Mouse (Mus musculus): Measurements from ENCODE around the gene Limch1. TPM values are rescaled to one million over a fixed set of nuclear protein-coding genes. Genes with fewer than 3 reads are reported as not detected.

The Limch1 gene
- polyA plus RNA-seq, 1 experiment: not detected

- Histone ChIP-seq H3K4me1 (no peaks in the 10 kb centered on the region), H3K27me3 (replicated peaks) (no peaks in the 10 kb centered on the region), H3K4me3 (replicated peaks) (no peak overlapping the region), H3K36me3 (replicated peaks; ENCODE audit: low read length) (no peaks in the 10 kb centered on the region), H3K9me3 (peaks cover 30% of the 10 kb centered on the region)
- TF ChIP-seq FLI1 (IDR thresholded peaks at IDR 0.05; ENCODE audit: low read length) (no peak), GATA1 (IDR thresholded peaks at IDR 0.05; ENCODE audit: borderline replicate concordance, low read length) (no peak)
These were observed 96.3 kb downstream of the Limch1 start for GRCm38 (mm10) chr5:66841971-66842370.

GRCm38 (mm10) chr5:66842776-66843175 is 97.1 kb downstream of the Limch1 start:
- Histone ChIP-seq H3K9me3 (peaks cover 30% of the 10 kb centered on the region), H3K27me3 (replicated peaks) (no peaks in the 10 kb centered on the region), H3K4me3 (replicated peaks) (no peak overlapping the region), H3K4me1 (no peaks in the 10 kb centered on the region), H3K36me3 (replicated peaks; ENCODE audit: low read length) (no peaks in the 10 kb centered on the region)
- TF ChIP-seq FLI1 (IDR thresholded peaks at IDR 0.05; ENCODE audit: low read length) (no peak), GATA1 (IDR thresholded peaks at IDR 0.05; ENCODE audit: borderline replicate concordance, low read length) (no peak)

- Histone ChIP-seq H3K36me3 (replicated peaks; ENCODE audit: low read length) (no peaks in the 10 kb centered on the region), H3K27me3 (replicated peaks) (no peaks in the 10 kb centered on the region), H3K4me3 (replicated peaks) (no peak overlapping the region), H3K9me3 (peaks cover 26% of the 10 kb centered on the region), H3K4me1 (no peaks in the 10 kb centered on the region)
- TF ChIP-seq FLI1 (IDR thresholded peaks at IDR 0.05; ENCODE audit: low read length): no peak
- TF ChIP-seq GATA1 (IDR thresholded peaks at IDR 0.05; ENCODE audit: borderline replicate concordance, low read length): no peak
These were observed 102.5 kb downstream of the Limch1 start for GRCm38 (mm10) chr5:66848136-66848535.

GRCm38 (mm10) chr5:66849148-66849547 is 103.5 kb downstream of the Limch1 start:
- Histone ChIP-seq H3K4me1 (no peaks in the 10 kb centered on the region), H3K9me3 (peaks cover 21% of the 10 kb centered on the region)

GRCm38 (mm10) chr5:66850721-66851251 is 105.2 kb downstream of the Limch1 start:
- peaks cover 20% of the 10 kb centered on the region for H3K9me3 ChIP-seq
- H3K36me3 ChIP-seq (replicated peaks; ENCODE audit: low read length): no peaks in the 10 kb centered on the region

More at GRCm38 (mm10) chr5:66849148-66849547, 103.5 kb downstream of the Limch1 start:
- no peak for TF ChIP-seq GATA1 (IDR thresholded peaks at IDR 0.05; ENCODE audit: borderline replicate concordance, low read length)
- no peak for TF ChIP-seq FLI1 (IDR thresholded peaks at IDR 0.05; ENCODE audit: low read length)
- Histone ChIP-seq H3K36me3 (replicated peaks; ENCODE audit: low read length) (no peaks in the 10 kb centered on the region), H3K4me3 (replicated peaks) (no peak overlapping the region), H3K27me3 (replicated peaks) (no peaks in the 10 kb centered on the region)

GRCm38 (mm10) chr5:66851708-66852107 is 106.1 kb downstream of the Limch1 start:
- no peaks in the 10 kb centered on the region for H3K27me3 ChIP-seq (replicated peaks)
- no peaks in the 10 kb centered on the region for H3K4me1 ChIP-seq
- H3K4me3 ChIP-seq (replicated peaks): no peak overlapping the region
- H3K36me3 ChIP-seq (replicated peaks; ENCODE audit: low read length): no peaks in the 10 kb centered on the region
- TF ChIP-seq GATA1 (IDR thresholded peaks at IDR 0.05; ENCODE audit: borderline replicate concordance, low read length) (no peak), FLI1 (IDR thresholded peaks at IDR 0.05; ENCODE audit: low read length) (no peak)
- H3K9me3 ChIP-seq: peaks cover 16% of the 10 kb centered on the region

More at GRCm38 (mm10) chr5:66850721-66851251, 105.2 kb downstream of the Limch1 start:
- Histone ChIP-seq H3K27me3 (replicated peaks) (no peaks in the 10 kb centered on the region), H3K4me1 (no peaks in the 10 kb centered on the region), H3K4me3 (replicated peaks) (no peak overlapping the region)
- TF ChIP-seq GATA1 (IDR thresholded peaks at IDR 0.05; ENCODE audit: borderline replicate concordance, low read length) (no peak), FLI1 (IDR thresholded peaks at IDR 0.05; ENCODE audit: low read length) (no peak)

GRCm38 (mm10) chr5:66854263-66854662 is 108.6 kb downstream of the Limch1 start:
- Histone ChIP-seq H3K4me1 (no peaks in the 10 kb centered on the region), H3K27me3 (replicated peaks) (no peaks in the 10 kb centered on the region), H3K4me3 (replicated peaks) (no peak overlapping the region), H3K9me3 (peaks cover 15% of the 10 kb centered on the region), H3K36me3 (replicated peaks; ENCODE audit: low read length) (no peaks in the 10 kb centered on the region)
- TF ChIP-seq FLI1 (IDR thresholded peaks at IDR 0.05; ENCODE audit: low read length): no peak
- TF ChIP-seq GATA1 (IDR thresholded peaks at IDR 0.05; ENCODE audit: borderline replicate concordance, low read length): no peak

- Histone ChIP-seq H3K36me3 (replicated peaks; ENCODE audit: low read length) (no peaks in the 10 kb centered on the region), H3K4me3 (replicated peaks) (no peak overlapping the region), H3K9me3 (peaks cover 16% of the 10 kb centered on the region), H3K4me1 (no peaks in the 10 kb centered on the region), H3K27me3 (replicated peaks) (no peaks in the 10 kb centered on the region)
- TF ChIP-seq GATA1 (IDR thresholded peaks at IDR 0.05; ENCODE audit: borderline replicate concordance, low read length): no peak
- TF ChIP-seq FLI1 (IDR thresholded peaks at IDR 0.05; ENCODE audit: low read length): no peak
These were observed 109.9 kb downstream of the Limch1 start for GRCm38 (mm10) chr5:66855358-66856107.

GRCm38 (mm10) chr5:66859506-66859905 is 113.9 kb downstream of the Limch1 start:
- H3K9me3 ChIP-seq: peaks cover 16% of the 10 kb centered on the region; the same call in 1 of the 2 replicates
- H3K4me1 ChIP-seq: no peaks in the 10 kb centered on the region
- no peaks in the 10 kb centered on the region for H3K36me3 ChIP-seq (replicated peaks; ENCODE audit: low read length)
- no peak overlapping the region for H3K4me3 ChIP-seq (replicated peaks)
- H3K27me3 ChIP-seq (replicated peaks): no peaks in the 10 kb centered on the region
- TF ChIP-seq FLI1 (IDR thresholded peaks at IDR 0.05; ENCODE audit: low read length): no peak
- no peak for TF ChIP-seq GATA1 (IDR thresholded peaks at IDR 0.05; ENCODE audit: borderline replicate concordance, low read length)
